In the genomic region with DNA sequence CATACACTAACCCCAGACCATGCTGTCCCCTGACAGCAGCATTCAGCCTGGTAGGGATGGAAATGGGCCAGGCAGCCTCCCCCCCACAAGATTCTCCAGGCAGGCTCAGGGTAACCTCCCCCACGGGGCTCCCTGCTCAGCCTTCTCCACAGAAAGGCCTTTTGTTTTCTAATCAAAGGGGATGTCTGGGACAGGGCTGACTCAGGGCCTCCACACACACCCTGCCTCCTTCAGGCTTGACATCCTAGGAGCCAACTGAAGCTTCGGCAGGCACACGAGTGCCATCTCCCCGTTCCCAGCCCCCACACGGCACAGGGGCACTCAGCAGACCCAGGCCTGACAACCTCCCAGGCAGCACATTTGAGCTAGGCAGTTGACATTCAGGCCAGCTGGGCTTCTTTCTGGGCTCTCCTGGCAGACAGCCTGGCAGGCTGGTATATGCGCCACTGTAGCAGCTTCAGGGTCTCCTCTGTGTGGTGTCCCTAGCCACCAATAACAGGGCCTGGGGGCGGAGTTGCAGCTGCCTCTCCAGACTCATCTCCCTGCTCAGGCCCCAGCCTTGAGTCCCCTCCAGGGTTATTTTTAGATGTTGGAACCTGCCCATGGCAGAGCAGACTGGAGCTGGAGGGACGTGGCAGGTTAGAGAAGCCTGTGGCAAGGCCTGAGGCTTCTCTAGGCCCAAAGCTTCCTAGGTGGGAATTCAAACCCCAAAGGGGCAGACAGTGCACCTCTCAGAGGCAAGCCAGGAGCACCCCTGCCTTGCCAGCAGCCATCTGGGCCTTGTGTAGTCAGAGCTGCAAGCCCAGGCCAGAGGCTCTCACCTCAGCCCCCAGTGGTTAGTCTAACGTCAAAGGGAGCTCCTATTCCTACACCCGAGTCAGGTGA, we compare ENCODE assay signal across 9 mouse cellular contexts. TPM values are rescaled to one million over a fixed set of nuclear protein-coding genes. Genes with fewer than 3 reads are reported as not detected.
DNase-seq lines count a peak whose midpoint lies in the region; ATAC-seq and TF ChIP-seq lines count a peak whose summit lies in the region.
"Had no signal": no experiment of that assay in that cellular context is flagged by ENCODE, and none has a peak within 500 bp of the region (broad histone marks: within the 10 kb centered on the region; RNA-seq: fewer than 3 reads in every experiment).

No protein-coding gene starts in this region.

- H3K4me1 ChIP-seq in hindbrain, embryonic 13.5 days (replicated peaks), result peaks cover 65% of the 10 kb centered on the region
- peaks cover 30% of the 10 kb centered on the region for H3K4me1 ChIP-seq in midbrain, embryonic 14.5 days (ENCODE audit: control insufficient read depth, insufficient read depth, low read length)
- peaks cover 7% of the 10 kb centered on the region for H3K4me1 ChIP-seq in testis, adult 2 months (ENCODE audit: control insufficient read depth, insufficient read depth, low read length)

- 16% methylated on average over 10 of the region's 10 CpGs for WGBS in hindbrain, embryonic 13.5 days
- 8% methylated on average over 10 of the region's 10 CpGs for WGBS in midbrain, embryonic 14.5 days

- ATAC-seq in hindbrain, embryonic 13.5 days (ENCODE audit: low FRiP score), result peak; percentile 87
- peak; percentile 81 for ATAC-seq in midbrain, embryonic 14.5 days (ENCODE audit: low FRiP score, low TSS enrichment)

- H3K27ac ChIP-seq in hindbrain, embryonic 13.5 days, result peak overlapping the region; percentile 99
- peak overlapping the region; percentile 97 for H3K27ac ChIP-seq in midbrain, embryonic 14.5 days (replicated peaks; ENCODE audit: low read depth, low read length)
- H3K27ac ChIP-seq in testis, adult 2 months (ENCODE audit: control insufficient read depth, insufficient read depth, low read depth, low read length), result peak overlapping the region; percentile 80

- no peak for TF ChIP-seq POLR2A in testis, adult 2 months (IDR thresholded peaks at IDR 0.05; ENCODE audit: control insufficient read depth, low read depth, low read length)

- H3K4me3 ChIP-seq in hindbrain, embryonic 13.5 days, result no peak overlapping the region
- H3K4me3 ChIP-seq in midbrain, embryonic 14.5 days (replicated peaks; ENCODE audit: low read depth, low read length), result no peak overlapping the region
- H3K4me3 ChIP-seq in testis, adult 2 months (ENCODE audit: control insufficient read depth, low read depth, low read length), result no peak overlapping the region

- H3K36me3 ChIP-seq in hindbrain, embryonic 13.5 days, result peaks cover 66% of the 10 kb centered on the region
- peaks cover 60% of the 10 kb centered on the region for H3K36me3 ChIP-seq in midbrain, embryonic 14.5 days (ENCODE audit: control insufficient read depth, insufficient read depth, low read length)
- H3K36me3 ChIP-seq in testis, adult 2 months (ENCODE audit: control insufficient read depth, insufficient read depth, low read length), result peaks cover 6% of the 10 kb centered on the region; the same call in 1 of the 2 replicates

- peak overlapping the region; percentile 31 for H3K4me2 ChIP-seq in hindbrain, embryonic 13.5 days
- H3K4me2 ChIP-seq in midbrain, embryonic 14.5 days (ENCODE audit: low read length), result peak overlapping the region; percentile 36

- no peaks in the 10 kb centered on the region for H3K27me3 ChIP-seq in hindbrain, embryonic 13.5 days
- H3K27me3 ChIP-seq in midbrain, embryonic 14.5 days (ENCODE audit: control insufficient read depth, insufficient read depth, low read length), result no peaks in the 10 kb centered on the region
- H3K27me3 ChIP-seq in testis, adult 2 months (ENCODE audit: control insufficient read depth, insufficient read depth, low read length), result no peaks in the 10 kb centered on the region

- H3K9me3 ChIP-seq in hindbrain, embryonic 13.5 days, result no peaks in the 10 kb centered on the region
- H3K9me3 ChIP-seq in midbrain, embryonic 14.5 days (ENCODE audit: control insufficient read depth, low read length), result no peaks in the 10 kb centered on the region

- peak; percentile 43 to 47 for DNase-seq in adrenal gland, adult 18-20 months (ENCODE audit: low spot score in 2 of 2)
- DNase-seq in cerebellum, postnatal 10 days, result peak; percentile 95 to 96
- peak; percentile 93 for DNase-seq in gastrocnemius, adult 18-20 months (ENCODE audit: low spot score)
- peak; percentile 61 to 74 for DNase-seq in left cerebral cortex, adult 18-20 months (ENCODE audit: low spot score in 2 of 2)
- DNase-seq in midbrain, embryonic 14.5 days, result peak; percentile 82
- no peak for DNase-seq in c-Kit-positive CD71-positive TER-119-positive erythroid progenitor cells, embryonic 14.5 days (ENCODE audit: low spot score)

- no peak for TF ChIP-seq CTCF in testis, adult 2 months (IDR thresholded peaks at IDR 0.05; ENCODE audit: control insufficient read depth, insufficient read depth, insufficient replicate concordance, low read depth, low read length)

- peak overlapping the region; percentile 70 for H3K9ac ChIP-seq in hindbrain, embryonic 13.5 days
- H3K9ac ChIP-seq in midbrain, embryonic 14.5 days (replicated peaks; ENCODE audit: low read length), result peak overlapping the region; percentile 43

RNA-seq across cellular contexts. Expression of a gene that starts 26.0 kb away (rescaled TPM):
- not detected for total RNA-seq in adrenal gland, adult 18-20 months (2021)
- total RNA-seq in gastrocnemius, adult 18-20 months (2021), result under 1 TPM in 1 of 2 experiments, not detected in 1; 0.71 TPM
- polyA plus RNA-seq in hindbrain, embryonic 13.5 days (2015; fragmentation: Nextera tagmentation; extraction: Ambion mirVana), result 3.1 TPM in 1 of 2 replicates, not detected in the other
- total RNA-seq in left cerebral cortex, adult 18-20 months (2021), result not detected
- polyA plus RNA-seq in midbrain, embryonic 14.5 days (2014; fragmentation: Nextera tagmentation; extraction: Ambion mirVana), result not detected in 2 replicates
- 1.4 and 3.1 TPM in 2 replicates for polyA plus RNA-seq in testis, adult 2 months (2012; rRNA removed)
- total RNA-seq: common myeloid progenitor, adult 5-6 weeks had no signal

RNA-seq across cellular contexts. Expression of a gene that starts 26.8 kb away (rescaled TPM):
- total RNA-seq in adrenal gland, adult 18-20 months (2021), result 100 to 1,000 TPM in 1 of 2 experiments, 10 to 100 TPM in 1; 83.9 to 120 TPM
- 10 to 100 TPM; 10.6 to 10.8 TPM for total RNA-seq in gastrocnemius, adult 18-20 months (2021)
- 55.4 and 55.6 TPM in 2 replicates for polyA plus RNA-seq in hindbrain, embryonic 13.5 days (2015; fragmentation: Nextera tagmentation; extraction: Ambion mirVana)
- 10 to 100 TPM; 51.1 to 51.3 TPM for total RNA-seq in left cerebral cortex, adult 18-20 months (2021)
- 43.7 and 52.7 TPM in 2 replicates for polyA plus RNA-seq in midbrain, embryonic 14.5 days (2014; fragmentation: Nextera tagmentation; extraction: Ambion mirVana)
- polyA plus RNA-seq in testis, adult 2 months (2012; rRNA removed), result 29.5 and 30.9 TPM in 2 replicates
- total RNA-seq: common myeloid progenitor, adult 5-6 weeks had no signal

Comparison
In these comparisons a context has a peak if more than half of its experiments do, and no peak if none do; other contexts are left out.
1. RNA of a gene that starts 26.8 kb away (total RNA-seq): 83.9 to 120 TPM in adrenal gland, adult 18-20 months and 51.1 to 51.3 TPM in left cerebral cortex, adult 18-20 months; 10.6 to 10.8 TPM in gastrocnemius, adult 18-20 months; every median in the first group is over 4 times any median in the second.
2. Peak in every context shown above with its lines, with median percentiles within 50 percentile points of each other: H3K27ac ChIP-seq.